Mouse (Mus musculus) heart, adult 8-10 months (tissue): ENCODE measurements around the gene Reep6. TPM values are rescaled to one million over a fixed set of nuclear protein-coding genes. Genes with fewer than 3 reads are reported as not detected.
"Not testable (repeated sequence)": the region's sequence is repeated elsewhere in the genome, so short reads cannot be mapped to it uniquely, and the experiment has no call there.

ENCODE experiments used
- DNase-seq: peaks from one replicate; pipeline ENCODE4 v3.0.0; 2022; ENCODE audit warnings: low spot score
- total RNA-seq, 4 experiments: library from RNA; stranded (reverse); gene quantifications; 2 replicates each; pipeline ENCODE4 v1.2.4; 2022

Gene Reep6
- total RNA-seq, 4 experiments from 2014 or later: 3.1 to 7.6 (median 5.0) TPM

GRCm38 (mm10) chr10:80325045-80325444 lies 4.7 kb upstream of the Reep6 start:
- DNase-seq: no peak

DNA sequence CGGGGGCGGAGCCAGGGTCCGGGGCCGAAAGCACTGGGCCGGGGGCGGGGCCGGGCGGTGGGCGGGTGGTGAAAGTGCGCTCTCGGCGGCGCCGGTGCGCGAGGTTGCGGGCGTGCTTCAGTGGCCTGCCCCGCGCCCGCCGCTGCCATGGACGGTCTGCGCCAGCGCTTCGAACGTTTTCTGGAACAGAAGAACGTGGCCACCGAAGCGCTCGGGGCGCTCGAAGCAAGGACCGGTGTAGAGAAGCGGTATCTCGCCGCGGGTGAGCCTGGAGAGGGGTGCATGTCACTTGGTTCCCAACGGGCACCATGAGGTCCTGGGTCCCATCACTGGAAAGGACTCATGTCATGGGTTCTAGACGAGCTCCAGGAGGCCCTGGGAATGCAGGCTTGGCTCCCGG lies 331 bp downstream of the Reep6 start:
- no peak for DNase-seq

DNA sequence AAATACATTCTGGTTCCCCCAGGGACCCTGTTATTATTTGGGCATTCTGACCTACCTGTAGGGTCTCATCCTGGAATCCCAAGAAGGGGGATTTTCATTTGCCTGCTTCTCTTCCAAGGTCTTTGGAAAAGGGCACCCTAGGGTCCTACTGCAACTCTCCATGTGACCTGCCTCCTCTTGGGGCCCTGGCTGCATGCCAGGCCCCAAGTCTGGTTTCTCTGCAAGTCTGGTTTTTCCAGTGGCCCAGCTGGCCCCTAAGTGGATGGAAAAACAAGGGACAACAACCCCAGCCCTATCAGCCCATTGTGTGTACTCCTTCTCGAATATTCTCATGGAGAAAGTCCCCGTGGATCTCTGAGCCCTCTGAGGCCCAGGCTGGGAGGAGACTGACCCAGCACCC lies 1.1 kb downstream of the Reep6 start:
- DNase-seq: no peak

GRCm38 (mm10) chr10:80331636-80332524 lies 2.1 kb downstream of the Reep6 start:
- DNase-seq: no peak

- DNase-seq: no peak
Observed at GRCm38 (mm10) chr10:80332525-80332989, 2.8 kb downstream of the Reep6 start.

GRCm38 (mm10) chr10:80336263-80336662 lies 6.5 kb downstream of the Reep6 start:
- DNase-seq: no peak

DNA sequence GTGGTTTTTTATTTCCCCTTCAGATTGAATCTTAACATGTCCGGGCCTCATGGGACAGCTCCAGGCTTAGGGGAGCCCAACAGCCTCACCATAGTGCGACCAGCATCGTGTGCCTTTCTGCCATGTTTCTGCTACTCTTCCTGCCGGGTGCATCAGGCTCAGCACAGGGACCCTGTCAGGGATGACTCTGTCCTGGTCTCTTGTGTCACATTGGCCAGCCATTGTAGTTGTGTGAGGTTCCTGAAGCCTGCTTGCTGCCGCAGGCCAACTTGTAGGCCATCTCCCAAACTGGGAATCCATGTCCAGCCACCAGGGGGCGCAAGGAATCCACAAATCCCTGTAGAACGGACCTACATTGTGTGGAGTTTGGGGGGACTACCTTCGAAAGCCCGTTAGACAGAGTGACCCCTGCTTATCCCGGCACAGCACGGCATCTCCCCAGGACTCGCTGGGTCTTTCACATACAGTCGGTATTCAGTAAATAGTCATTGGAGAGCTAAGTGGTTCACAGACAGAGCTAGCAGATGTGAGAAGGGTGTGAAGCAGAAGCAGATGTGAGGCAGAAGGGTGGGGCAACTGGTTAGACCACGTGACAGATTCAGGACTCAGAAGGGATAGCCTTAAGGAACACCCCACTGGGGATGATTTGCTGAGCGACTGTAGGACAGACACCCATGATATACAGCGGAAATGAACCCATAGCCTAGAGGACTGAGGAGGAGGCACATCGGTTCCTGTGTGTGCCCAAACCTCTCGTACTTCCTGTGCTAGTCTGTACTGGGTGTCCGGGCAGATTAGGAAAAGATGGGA lies 10.4 kb downstream of the Reep6 start:
- DNase-seq: peak; percentile 85

DNA sequence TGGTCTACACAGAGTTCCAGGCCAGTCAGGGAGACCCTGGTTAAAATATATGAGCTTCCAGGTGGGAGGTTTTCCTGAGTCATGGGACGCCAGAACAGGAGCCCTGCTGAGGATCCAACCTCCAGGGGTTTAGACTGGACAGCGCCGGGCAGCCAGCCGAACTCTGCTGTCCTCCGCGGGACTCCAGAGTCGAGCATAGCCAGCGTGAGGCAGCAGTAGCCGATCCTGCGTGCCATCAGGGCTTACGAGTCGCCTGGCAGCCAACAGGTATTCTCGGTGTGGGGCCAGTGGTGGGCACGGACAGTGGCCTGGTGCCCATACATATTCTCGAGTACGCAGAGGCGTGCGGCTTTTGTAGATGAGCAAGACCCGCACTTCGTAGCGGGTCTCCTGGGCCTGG lies 11.3 kb downstream of the Reep6 start:
- DNase-seq: no peak

DNA sequence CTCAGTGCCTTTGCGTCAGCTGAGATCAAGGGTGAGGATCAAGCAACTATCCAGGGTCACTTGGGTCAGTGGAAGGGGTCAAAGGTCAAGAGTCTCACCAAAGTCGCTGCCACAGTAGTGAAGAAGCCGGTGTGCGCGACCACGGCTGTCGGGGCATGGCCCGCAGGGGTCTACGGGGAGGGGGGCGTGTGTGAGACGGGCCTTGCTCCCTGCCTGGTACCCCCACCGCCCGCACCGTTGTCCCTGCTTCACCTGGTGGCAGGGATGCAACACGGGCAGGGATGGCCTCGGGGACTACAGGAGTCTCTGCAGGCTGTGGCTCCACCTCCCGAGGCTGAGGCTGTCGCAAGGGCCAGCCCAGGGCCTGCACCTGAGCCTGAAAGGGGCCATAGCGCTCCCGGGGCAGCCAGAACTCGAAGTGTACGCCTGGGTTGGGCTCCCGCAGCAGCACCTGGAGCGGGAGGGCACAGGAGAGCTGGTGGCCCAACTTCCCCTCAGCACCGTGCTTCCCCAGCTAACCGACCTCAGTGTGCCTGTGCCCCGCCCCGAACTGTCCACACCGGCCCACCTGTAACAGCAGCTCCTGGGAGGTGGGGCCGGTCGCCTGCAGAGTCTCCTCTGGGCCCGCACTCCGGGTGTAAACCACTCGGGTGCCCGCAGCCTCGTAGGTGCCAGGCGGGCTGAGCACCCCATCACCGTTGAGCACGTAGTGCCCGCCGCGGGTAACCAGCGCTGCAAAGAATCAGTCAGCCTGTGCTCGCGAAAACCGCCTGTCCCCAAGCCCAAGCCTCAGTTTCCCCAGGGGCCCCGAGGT lies 11.9 kb downstream of the Reep6 start:
- no peak for DNase-seq

DNA sequence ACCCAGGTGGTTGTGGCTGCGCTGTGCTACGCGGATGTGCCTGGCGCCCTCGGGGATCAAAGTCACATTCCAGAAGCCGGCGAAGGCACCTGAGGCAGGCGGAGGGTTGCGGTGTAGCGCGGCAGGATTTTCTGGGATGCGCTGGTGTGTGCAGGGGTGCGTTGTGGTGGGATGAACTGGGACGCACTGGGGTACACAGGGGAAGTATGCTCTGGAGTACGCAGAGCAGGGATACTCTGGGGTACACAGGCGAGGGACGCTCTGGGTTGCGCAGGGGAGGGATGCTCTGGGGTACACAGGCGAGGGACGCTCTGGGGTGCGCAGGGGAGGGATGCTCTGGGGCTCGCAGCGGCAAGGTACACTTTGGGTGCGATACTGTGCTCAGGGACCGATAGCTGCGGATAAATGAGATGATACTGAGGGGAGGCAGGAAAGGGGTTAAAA lies 12.6 kb downstream of the Reep6 start:
- no peak for DNase-seq

- DNase-seq: no peak
Observed at GRCm38 (mm10) chr10:80342749-80343424, 13.1 kb downstream of the Reep6 start.

- no peak for DNase-seq
Observed at GRCm38 (mm10) chr10:80343425-80343895, 13.7 kb downstream of the Reep6 start.

- peak; percentile 46 for DNase-seq
Observed at GRCm38 (mm10) chr10:80344131-80344661, 14.4 kb downstream of the Reep6 start.

DNA sequence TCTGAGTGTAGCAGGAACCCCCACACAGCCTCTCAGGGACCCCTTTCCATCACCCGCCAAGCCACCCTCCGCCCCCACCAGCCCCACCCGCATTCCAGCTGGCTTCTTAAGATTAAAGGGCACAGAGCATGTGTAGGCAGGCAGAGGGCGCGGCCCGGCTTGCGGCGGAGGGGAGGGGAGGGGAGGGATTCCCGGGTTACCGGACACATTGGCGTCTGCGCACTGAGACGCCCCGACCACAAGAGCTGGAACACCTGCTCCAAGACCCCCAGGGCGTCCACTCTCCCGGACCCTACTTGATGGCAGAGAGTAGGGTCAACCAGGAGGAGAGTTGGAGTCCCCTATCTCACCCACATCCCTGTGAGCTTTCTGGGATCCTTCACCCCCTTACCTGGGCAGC lies 15.4 kb downstream of the Reep6 start:
- DNase-seq: no peak

DNA sequence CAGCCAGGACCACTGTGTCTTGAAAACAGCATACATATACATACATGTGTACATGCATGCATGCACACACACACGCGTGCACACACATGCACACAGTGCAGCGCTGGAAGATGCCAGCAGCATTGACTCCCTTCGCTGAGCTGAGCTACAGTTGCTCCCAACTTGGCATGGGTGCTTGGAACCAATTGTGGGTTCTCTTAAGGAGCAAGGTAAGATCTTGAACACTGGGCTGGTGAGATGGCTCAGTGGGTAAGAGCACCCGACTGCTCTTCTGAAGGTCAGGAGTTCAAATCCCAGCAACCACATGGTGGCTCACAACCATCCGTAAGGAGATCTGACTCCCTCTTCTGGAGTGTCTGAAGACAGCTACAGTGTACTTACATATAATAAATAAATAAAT lies 16.2 kb downstream of the Reep6 start:
- DNase-seq: not testable (repeated sequence)

DNA sequence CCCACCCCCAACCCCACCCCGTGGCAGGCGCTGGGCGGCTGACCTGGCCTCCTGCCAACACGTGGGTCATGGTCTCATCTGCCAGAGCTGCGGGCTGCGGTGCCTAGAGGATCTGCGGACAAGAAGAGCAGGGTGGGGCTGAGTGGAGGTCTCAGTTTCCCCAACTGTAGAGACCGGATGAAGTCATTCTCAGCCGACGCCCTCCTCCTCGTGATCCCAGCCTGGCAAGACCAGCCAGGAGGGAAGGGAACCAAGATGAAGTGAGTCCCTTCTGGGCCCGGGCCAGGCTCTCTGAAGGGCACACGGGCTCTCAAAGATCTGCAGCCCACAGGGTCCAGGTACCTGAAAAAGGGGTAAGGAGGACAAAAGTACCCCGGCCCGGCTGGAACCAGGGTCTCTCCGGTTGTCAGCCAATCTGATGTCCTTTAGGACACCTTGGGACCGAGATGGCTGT lies 17.8 kb downstream of the Reep6 start:
- no peak for DNase-seq

DNA sequence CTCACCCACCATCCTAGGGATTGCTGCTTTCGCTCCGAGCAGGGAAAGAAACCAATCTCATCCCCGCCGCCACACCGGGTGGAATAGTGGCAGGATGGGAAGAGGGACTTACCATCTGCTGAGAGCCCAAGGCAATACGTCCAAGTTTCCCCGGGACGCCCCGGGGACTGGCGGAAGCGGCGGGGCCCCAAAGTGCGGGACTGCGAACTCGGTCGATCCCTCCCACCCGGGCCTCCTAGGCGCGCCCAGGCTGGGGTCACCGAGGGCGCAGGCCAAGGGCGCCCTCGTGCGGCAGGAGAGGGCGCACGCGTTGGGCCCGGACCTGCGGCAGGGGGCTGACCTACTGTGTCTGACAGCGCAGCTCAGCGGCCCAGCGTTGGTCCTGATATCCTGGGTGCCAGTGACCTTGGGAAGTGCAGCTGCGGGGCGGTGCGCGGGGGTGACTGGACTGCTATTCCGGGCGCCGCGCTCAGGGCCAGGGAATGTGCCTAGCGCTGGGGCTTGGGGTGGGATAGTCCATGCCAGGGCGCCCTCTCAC lies 18.6 kb downstream of the Reep6 start, which contains the start of gene Adamtsl5:
Gene Adamtsl5, minus strand, starts transcription at position 169 of the 538 bp plus-strand sequence.
- DNase-seq: peak; percentile 72

- no peak for DNase-seq
Observed at GRCm38 (mm10) chr10:80348981-80349380, 19.2 kb downstream of the Reep6 start.

DNA sequence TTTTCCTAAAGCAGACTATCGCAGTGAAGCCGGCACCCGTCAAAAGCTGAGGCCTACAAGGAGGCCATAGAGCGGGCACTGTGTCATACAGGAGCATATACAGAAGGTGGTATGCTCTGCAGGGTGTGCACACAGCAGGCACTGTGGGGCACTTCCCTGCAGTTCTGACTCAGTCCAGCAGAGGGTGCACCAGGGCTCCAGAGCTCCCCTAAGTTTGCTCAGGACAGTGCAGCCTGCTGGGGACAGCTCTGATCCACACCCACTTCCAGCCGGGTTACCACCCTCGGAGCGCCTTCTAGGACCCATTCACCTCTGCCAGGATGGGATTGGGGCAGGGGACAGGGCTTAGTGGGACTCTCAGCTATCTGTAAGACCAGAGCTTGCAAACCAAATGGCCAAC lies 20.5 kb downstream of the Reep6 start:
- DNase-seq: peak; percentile 81

DNA sequence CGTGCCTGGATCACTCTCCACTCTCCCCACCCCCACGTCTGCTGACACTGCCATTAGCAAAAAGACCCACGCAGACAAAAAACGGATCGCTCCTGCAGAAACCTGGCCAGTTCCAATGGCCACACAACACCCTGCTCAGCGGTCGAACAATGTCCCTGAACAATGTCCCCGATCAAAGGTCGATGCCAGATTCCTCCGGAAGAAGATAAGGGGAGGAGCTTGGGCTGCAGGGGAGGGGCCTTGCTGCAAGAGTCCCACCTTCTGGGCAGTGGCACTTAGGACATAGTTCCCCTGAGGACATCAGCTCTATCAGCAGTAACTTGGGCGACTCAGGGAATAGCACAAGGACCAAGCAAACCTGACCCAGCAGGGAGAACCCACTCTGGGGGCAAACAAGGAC lies 22.1 kb downstream of the Reep6 start:
- DNase-seq: no peak
